Mouse (Mus musculus) G1E (cell line): ENCODE data around the gene Cabin1.

ENCODE experiments used
- CTCF ChIP-seq: IDR thresholded peaks from 2 replicates; pipeline ENCODE4 v1.5.1; 2012; ENCODE audit warnings: low read depth, low read length, inconsistent platforms, mixed read lengths
- GATA1 ChIP-seq: IDR thresholded peaks from 2 replicates; pipeline ENCODE4 v1.6.1; 2012; ENCODE audit warnings: borderline replicate concordance, low read length, inconsistent platforms, mixed read lengths
- POLR2AphosphoS5 ChIP-seq: IDR thresholded peaks from 2 replicates; pipeline ENCODE4 v1.6.1; 2012; ENCODE audit warnings: low read depth, low read length, inconsistent platforms; ENCODE audit not compliant: insufficient replicate concordance
- TAL1 ChIP-seq: conservative IDR thresholded peaks from 2 replicates; pipeline ENCODE4 v1.6.1; 2012; ENCODE audit warnings: low read depth, low read length, inconsistent platforms, mixed read lengths

DNA sequence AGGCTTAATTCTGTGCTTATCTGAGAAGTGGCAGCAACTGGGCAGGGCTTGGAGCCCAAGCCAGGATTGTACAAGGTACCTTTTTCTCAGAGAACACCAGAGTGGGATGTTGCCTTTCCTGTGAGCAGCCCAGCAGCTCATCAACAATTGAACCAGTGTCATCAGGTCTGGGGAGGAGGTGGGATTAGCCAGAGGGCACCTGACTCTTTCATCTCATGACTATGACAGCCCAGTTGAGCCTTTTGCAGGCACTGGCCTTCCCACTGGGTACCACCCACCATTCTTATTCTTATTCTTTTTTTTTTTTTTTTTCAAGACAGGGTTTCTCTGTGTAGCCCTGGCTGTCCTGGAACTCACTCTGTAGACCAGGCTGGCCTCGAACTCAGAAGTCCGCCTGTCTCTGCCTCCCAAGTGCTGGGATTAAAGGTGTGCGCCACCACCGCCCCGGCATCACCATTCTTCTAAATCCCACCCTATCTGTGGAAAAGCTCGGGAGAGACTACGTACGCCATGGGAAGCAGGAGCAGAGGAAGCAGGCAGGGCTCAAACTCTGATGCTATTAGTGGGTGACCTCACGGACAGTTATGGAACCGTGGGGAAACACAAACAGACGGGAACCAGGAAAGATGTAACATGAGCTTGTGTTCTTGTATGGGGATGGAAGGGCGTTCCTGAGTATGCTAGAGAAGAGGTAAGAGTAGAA lies 127.9 kb downstream of the Cabin1 start:
- no peak for TF ChIP-seq CTCF
- TF ChIP-seq TAL1 = no peak
- no peak for TF ChIP-seq POLR2AphosphoS5
- TF ChIP-seq GATA1 = no peak
